Mouse (Mus musculus) kidney, embryonic 14.5 days (tissue): Measurements from ENCODE around the gene Pla2g4d. TPM values are rescaled to one million over a fixed set of nuclear protein-coding genes. Genes with fewer than 3 reads are reported as not detected.

Source experiments
- ATAC-seq: fragments of 200-750 bp; cut with Nextera tagmentation; 2 replicates; pipeline ENCODE4 v1.8.0; 2017; ENCODE audit warnings: moderate number of reproducible peaks, mild to moderate bottlenecking, moderate TSS enrichment, moderate library complexity; ENCODE audit not compliant: low FRiP score, low TSS enrichment
- H3K27ac ChIP-seq: fragments of 300-500 bp; sonication (generic); 2 replicates; pipeline ENCODE4 v1.5.1; 2014; ENCODE audit warnings: low read depth, mild to moderate bottlenecking, low read length, moderate library complexity, mixed read lengths
- H3K27me3 ChIP-seq: fragments of 300-500 bp; sonication (generic); 2 replicates; pipeline ENCODE4 v1.6.1; 2014; ENCODE audit warnings: mild to moderate bottlenecking, low read length; ENCODE audit not compliant: control insufficient read depth, insufficient read depth
- H3K36me3 ChIP-seq: fragments of 300-500 bp; sonication (generic); 2 replicates; pipeline ENCODE4 v1.6.1; 2014; ENCODE audit warnings: low read length, mixed read lengths; ENCODE audit not compliant: control insufficient read depth, insufficient read depth
- H3K4me1 ChIP-seq: fragments of 300-500 bp; sonication (generic); 2 replicates; pipeline ENCODE4 v1.6.1; 2014; ENCODE audit warnings: low read length, mixed read lengths; ENCODE audit not compliant: control insufficient read depth, insufficient read depth
- H3K4me2 ChIP-seq: fragments of 300-500 bp; sonication (generic); replicated peaks from 2 replicates; pipeline ENCODE4 v1.6.1; 2014; ENCODE audit warnings: low read depth, mild to moderate bottlenecking, low read length
- H3K4me3 ChIP-seq: fragments of 300-500 bp; sonication (generic); 2 replicates; pipeline ENCODE4 v1.5.1; 2014; ENCODE audit warnings: mild to moderate bottlenecking, low read length
- H3K9ac ChIP-seq: fragments of 300-500 bp; sonication (generic); 2 replicates; pipeline ENCODE4 v1.6.1; 2014; ENCODE audit warnings: low read depth, mild to moderate bottlenecking, low read length, moderate library complexity
- H3K9me3 ChIP-seq: fragments of 300-500 bp; sonication (generic); 2 replicates; pipeline ENCODE4 v1.6.1; 2016; ENCODE audit warnings: low read length; ENCODE audit not compliant: control insufficient read depth
- WGBS: fragments of 180-500 bp; shearing (Covaris S2); extraction: QIAGEN DNeasy Blood & Tissue Kit; methylation state at CpG from one replicate; pipeline ENCODE4 v1.1.7; 2014; 5-methylcytosine and 5-hydroxymethylcytosine counted together
- polyA plus RNA-seq: library from polyadenylated mRNA; unstranded; fragments of >200 nt; fragmentation: Nextera tagmentation; extraction: Ambion mirVana; gene quantifications from 2 replicates; pipeline ENCODE4 v1.2.1, GENCODE M21; 2014

The Pla2g4d gene
- polyA plus RNA-seq, 1 experiment from 2014 or later: not detected

GRCm38 (mm10) chr2:120299866-120300265 is 10.9 kb upstream of the Pla2g4d start:
- Histone ChIP-seq H3K36me3 (no peaks in the 10 kb centered on the region), H3K4me3 (no peak overlapping the region), H3K4me1 (no peaks in the 10 kb centered on the region), H3K27me3 (no peaks in the 10 kb centered on the region), H3K9ac (no peak overlapping the region), H3K27ac (no peak overlapping the region), H3K4me2 (no peak overlapping the region), H3K9me3 (no peaks in the 10 kb centered on the region)
- no peak for ATAC-seq
- 82% methylated on average over 4 of the region's 4 CpGs for WGBS

GRCm38 (mm10) chr2:120296160-120296559 is 7.2 kb upstream of the Pla2g4d start:
- Histone ChIP-seq H3K4me2 (no peak overlapping the region), H3K27ac (no peak overlapping the region), H3K9ac (no peak overlapping the region), H3K36me3 (no peaks in the 10 kb centered on the region), H3K9me3 (no peaks in the 10 kb centered on the region), H3K27me3 (no peaks in the 10 kb centered on the region), H3K4me1 (no peaks in the 10 kb centered on the region), H3K4me3 (no peak overlapping the region)
- no peak for ATAC-seq
- WGBS: 15% methylated on average over 2 of the region's 2 CpGs

GRCm38 (mm10) chr2:120291471-120292078 is 2.6 kb upstream of the Pla2g4d start:
- Histone ChIP-seq H3K4me1 (no peaks in the 10 kb centered on the region), H3K27me3 (no peaks in the 10 kb centered on the region), H3K4me3 (no peak overlapping the region), H3K36me3 (no peaks in the 10 kb centered on the region), H3K9me3 (no peaks in the 10 kb centered on the region), H3K9ac (no peak overlapping the region), H3K27ac (no peak overlapping the region), H3K4me2 (no peak overlapping the region)
- no peak for ATAC-seq
- WGBS: 80% methylated on average over 8 of the region's 9 CpGs

GRCm38 (mm10) chr2:120288401-120288800 is 596 bp downstream of the Pla2g4d start:
- no peak overlapping the region for H3K4me3 ChIP-seq
- ATAC-seq: no peak
- no peak overlapping the region for H3K4me2 ChIP-seq
- 78% methylated on average over 3 of the region's 3 CpGs for WGBS
- H3K36me3 ChIP-seq: no peaks in the 10 kb centered on the region
- H3K27ac ChIP-seq: no peak overlapping the region
- no peaks in the 10 kb centered on the region for H3K9me3 ChIP-seq
- H3K9ac ChIP-seq: no peak overlapping the region
- H3K27me3 ChIP-seq: no peaks in the 10 kb centered on the region
- H3K4me1 ChIP-seq: no peaks in the 10 kb centered on the region

GRCm38 (mm10) chr2:120285639-120286038 is 3.4 kb downstream of the Pla2g4d start:
- no peak overlapping the region for H3K4me2 ChIP-seq
- H3K9ac ChIP-seq: no peak overlapping the region
- no peaks in the 10 kb centered on the region for H3K36me3 ChIP-seq
- 62% methylated on average over 4 of the region's 4 CpGs for WGBS
- no peaks in the 10 kb centered on the region for H3K9me3 ChIP-seq
- no peak overlapping the region for H3K4me3 ChIP-seq
- no peak for ATAC-seq
- H3K27me3 ChIP-seq: no peaks in the 10 kb centered on the region
- H3K27ac ChIP-seq: no peak overlapping the region
- no peaks in the 10 kb centered on the region for H3K4me1 ChIP-seq

GRCm38 (mm10) chr2:120284705-120285104 is 4.3 kb downstream of the Pla2g4d start:
- no peaks in the 10 kb centered on the region for H3K9me3 ChIP-seq
- ATAC-seq: no peak
- H3K36me3 ChIP-seq: no peaks in the 10 kb centered on the region

GRCm38 (mm10) chr2:120284094-120284493 is 4.9 kb downstream of the Pla2g4d start:
- H3K9ac ChIP-seq: no peak overlapping the region
- no peaks in the 10 kb centered on the region for H3K4me1 ChIP-seq
- ATAC-seq: no peak
- no peak overlapping the region for H3K27ac ChIP-seq
- WGBS: 81% methylated on average over 5 of the region's 5 CpGs
- H3K4me2 ChIP-seq: no peak overlapping the region
- no peaks in the 10 kb centered on the region for H3K27me3 ChIP-seq
- H3K4me3 ChIP-seq: no peak overlapping the region
- no peaks in the 10 kb centered on the region for H3K9me3 ChIP-seq
- no peaks in the 10 kb centered on the region for H3K36me3 ChIP-seq

More at GRCm38 (mm10) chr2:120284705-120285104, 4.3 kb downstream of the Pla2g4d start:
- Histone ChIP-seq H3K27me3 (no peaks in the 10 kb centered on the region), H3K27ac (no peak overlapping the region), H3K4me3 (no peak overlapping the region), H3K9ac (no peak overlapping the region), H3K4me1 (no peaks in the 10 kb centered on the region), H3K4me2 (no peak overlapping the region)

- 33% methylated on average over 6 of the region's 6 CpGs for WGBS
- Histone ChIP-seq H3K27me3 (no peaks in the 10 kb centered on the region), H3K27ac (no peak overlapping the region), H3K4me1 (no peaks in the 10 kb centered on the region), H3K4me3 (no peak overlapping the region), H3K9me3 (no peaks in the 10 kb centered on the region), H3K4me2 (no peak overlapping the region), H3K9ac (no peak overlapping the region), H3K36me3 (no peaks in the 10 kb centered on the region)
- no peak for ATAC-seq
These were observed 5.4 kb downstream of the Pla2g4d start for GRCm38 (mm10) chr2:120283550-120283949.

- H3K4me1 ChIP-seq: no peaks in the 10 kb centered on the region
- WGBS: 43% methylated on average over 3 of the region's 3 CpGs
- H3K9me3 ChIP-seq: no peaks in the 10 kb centered on the region
- H3K4me3 ChIP-seq: no peak overlapping the region
- no peak overlapping the region for H3K9ac ChIP-seq
- H3K36me3 ChIP-seq: no peaks in the 10 kb centered on the region
- no peaks in the 10 kb centered on the region for H3K27me3 ChIP-seq
- no peak for ATAC-seq
- no peak overlapping the region for H3K27ac ChIP-seq
- no peak overlapping the region for H3K4me2 ChIP-seq
These were observed 7.8 kb downstream of the Pla2g4d start for GRCm38 (mm10) chr2:120281221-120281620.
